Mouse (Mus musculus) cortical plate, adult 2 months (tissue): ENCODE data around the gene 1700029I15Rik.

Source experiments
- CTCF ChIP-seq: fragments of 200-500 bp; IDR thresholded peaks from 2 replicates; pipeline ENCODE4 v1.5.1; 2011; ENCODE audit warnings: mild to moderate bottlenecking, control low read depth, low read length; ENCODE audit not compliant: insufficient read depth; ENCODE audit errors: extremely low read depth
- POLR2A ChIP-seq: fragments of 200-500 bp; IDR thresholded peaks from 2 replicates; pipeline ENCODE4 v1.6.1; 2011; ENCODE audit warnings: mild to moderate bottlenecking, low read length, control low read depth; ENCODE audit not compliant: insufficient read depth; ENCODE audit errors: extremely low read depth

- TF ChIP-seq POLR2A: peak; percentile 98
- TF ChIP-seq CTCF: no peak
Observed at GRCm38 (mm10) chr2:92427882-92428281, 45.5 kb downstream of the 1700029I15Rik start.
